Mouse (Mus musculus) small intestine, adult 2 months (tissue): ENCODE measurements at regions not wholly inside any gene's neighbourhood (a gene's known extent, or its start where the extent isn't known, plus 50 kb on each side); places are given as distances from the start of the nearest gene placed in this dataset.

Source experiments
- H3K27ac ChIP-seq: fragments of 200-500 bp; 2 replicates; pipeline ENCODE4 v1.5.1; 2012; ENCODE audit warnings: low read depth, low read length, control low read depth, inconsistent platforms; ENCODE audit not compliant: insufficient read depth
- H3K27me3 ChIP-seq: fragments of 200-500 bp; 2 replicates; pipeline ENCODE4 v1.6.1; 2012; ENCODE audit warnings: mild to moderate bottlenecking, moderate library complexity, low read length, inconsistent platforms; ENCODE audit not compliant: control insufficient read depth, insufficient read depth
- H3K36me3 ChIP-seq: fragments of 200-500 bp; 2 replicates; pipeline ENCODE4 v1.6.1; 2012; ENCODE audit warnings: mild to moderate bottlenecking, low read length, control low read depth, inconsistent platforms; ENCODE audit not compliant: control insufficient read depth, insufficient read depth
- H3K4me1 ChIP-seq: fragments of 200-500 bp; 2 replicates; pipeline ENCODE4 v1.6.1; 2012; ENCODE audit warnings: low read length, inconsistent platforms, mixed read lengths; ENCODE audit not compliant: control insufficient read depth, insufficient read depth, insufficient read length
- H3K4me3 ChIP-seq: fragments of 200-500 bp; 2 replicates; pipeline ENCODE4 v1.5.1; 2012; ENCODE audit warnings: low read depth, mild to moderate bottlenecking, control low read depth, inconsistent platforms, low read length, moderate library complexity
- CTCF ChIP-seq: fragments of 200-500 bp; IDR thresholded peaks from 2 replicates; pipeline ENCODE4 v1.5.1; 2012; ENCODE audit warnings: low read depth, mild to moderate bottlenecking, control low read depth, inconsistent platforms, low read length, moderate library complexity, mixed read lengths; ENCODE audit not compliant: insufficient replicate concordance, insufficient read length; ENCODE audit errors: extremely low read depth
- POLR2A ChIP-seq: fragments of 200-500 bp; IDR thresholded peaks from 2 replicates; pipeline ENCODE4 v1.6.1; 2012; ENCODE audit warnings: low read depth, mild to moderate bottlenecking, control low read depth, inconsistent platforms, low read length, moderate library complexity
- WGBS: fragments of 180-500 bp; shearing (Covaris S2); methylation state at CpG from one replicate; pipeline ENCODE4 v1.1.7; 2018; 5-methylcytosine and 5-hydroxymethylcytosine counted together

- H3K4me3 ChIP-seq, result no peak overlapping the region
- TF ChIP-seq POLR2A, result no peak
- no peak for TF ChIP-seq CTCF
- H3K36me3 ChIP-seq, result no peaks in the 10 kb centered on the region
- WGBS, result 86% methylated on average over 8 of the region's 8 CpGs
- no peaks in the 10 kb centered on the region for H3K4me1 ChIP-seq
- H3K27me3 ChIP-seq, result no peaks in the 10 kb centered on the region
- H3K27ac ChIP-seq, result no peak overlapping the region
These were observed 108.4 kb upstream of the Dio3 start for GRCm38 (mm10) chr12:110170496-110170895.

DNA sequence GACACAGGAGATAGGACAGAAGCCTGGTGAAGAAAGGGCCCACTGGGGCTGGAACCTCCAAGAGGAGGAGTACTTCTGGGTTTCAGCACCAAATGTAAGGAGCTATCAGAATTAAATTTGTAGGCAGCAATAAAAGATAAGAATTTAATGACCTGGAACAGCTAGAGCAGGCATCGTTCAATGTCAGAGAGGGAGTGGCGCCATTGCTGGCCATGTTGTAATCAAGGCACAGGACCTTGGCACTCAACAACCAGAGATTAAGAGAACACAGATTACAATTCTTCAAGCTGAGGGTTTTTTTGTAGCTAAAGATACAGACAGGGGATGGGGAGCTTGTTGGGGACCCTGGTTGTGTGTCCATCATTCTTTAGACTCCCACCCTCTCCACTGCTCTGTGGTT, 101.0 kb upstream of the Dio3 start:
- Histone ChIP-seq H3K4me3 (no peak overlapping the region), H3K36me3 (no peaks in the 10 kb centered on the region), H3K27me3 (0 out of 2 replicates have a peak, but pooled peaks cover 3% of the 10 kb centered on the region), H3K27ac (no peak overlapping the region), H3K4me1 (no peaks in the 10 kb centered on the region)
- WGBS, result 36% methylated on average over 2 of the region's 2 CpGs
- TF ChIP-seq CTCF (no peak), POLR2A (no peak)

DNA sequence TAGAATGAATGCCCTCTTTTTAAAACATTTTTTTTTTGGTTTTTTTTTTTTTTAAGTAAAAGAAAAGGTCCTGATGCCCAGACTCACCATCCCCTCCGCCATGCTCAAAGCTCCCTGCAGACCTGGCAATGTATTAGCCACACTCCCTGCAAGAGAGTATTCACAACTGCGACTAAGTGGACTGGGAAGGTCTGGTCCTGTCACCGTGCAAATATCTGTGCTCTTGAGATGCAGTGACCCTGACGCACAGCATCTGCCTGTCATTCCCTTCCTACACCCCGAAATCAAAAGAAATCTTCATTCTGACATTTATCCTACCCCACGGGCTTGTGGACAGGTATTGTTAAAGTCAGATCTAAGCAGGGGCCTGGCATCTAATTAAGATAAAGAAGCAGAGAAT, 95.4 kb upstream of the Dio3 start:
- no peaks in the 10 kb centered on the region for H3K36me3 ChIP-seq
- H3K4me3 ChIP-seq, result no peak overlapping the region
- TF ChIP-seq POLR2A (no peak), CTCF (no peak)
- no peaks in the 10 kb centered on the region for H3K4me1 ChIP-seq
- 48% methylated on average over 6 of the region's 6 CpGs for WGBS
- no peak overlapping the region for H3K27ac ChIP-seq
- peaks cover 10% of the 10 kb centered on the region for H3K27me3 ChIP-seq

- no peaks in the 10 kb centered on the region for H3K4me1 ChIP-seq
- H3K27ac ChIP-seq, result no peak overlapping the region
- 77% methylated on average over 9 of the region's 9 CpGs for WGBS
- no peaks in the 10 kb centered on the region for H3K36me3 ChIP-seq
- no peak overlapping the region for H3K4me3 ChIP-seq
- TF ChIP-seq POLR2A, result no peak
- TF ChIP-seq CTCF, result no peak
- H3K27me3 ChIP-seq, result peaks cover 21% of the 10 kb centered on the region
These were observed 93.5 kb upstream of the Dio3 start for GRCm38 (mm10) chr12:110185399-110185798.

DNA sequence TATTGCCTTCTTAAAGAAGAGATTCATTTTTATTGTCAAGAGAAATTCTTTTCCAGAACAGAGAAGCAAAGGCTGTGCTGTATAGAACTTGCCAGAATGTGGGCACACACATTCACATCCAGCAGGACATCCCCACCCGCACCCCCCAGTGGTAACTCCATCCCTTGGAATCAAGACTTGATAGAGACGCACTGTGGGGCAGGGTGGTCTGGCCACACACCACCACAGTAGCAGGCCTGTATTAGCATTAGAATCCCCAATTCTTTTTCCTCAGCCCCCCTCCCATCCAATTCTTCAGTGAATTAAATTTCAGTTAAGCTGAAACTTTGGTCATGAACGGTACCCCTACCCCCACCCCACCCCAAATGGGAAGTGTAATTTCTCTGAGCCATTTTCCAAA, 92.5 kb upstream of the Dio3 start:
- 73% methylated on average over 3 of the region's 3 CpGs for WGBS
- Histone ChIP-seq H3K4me3 (no peak overlapping the region), H3K36me3 (no peaks in the 10 kb centered on the region), H3K27me3 (peaks cover 21% of the 10 kb centered on the region), H3K4me1 (no peaks in the 10 kb centered on the region), H3K27ac (no peak overlapping the region)
- no peak for TF ChIP-seq POLR2A
- TF ChIP-seq CTCF, result no peak

- no peaks in the 10 kb centered on the region for H3K36me3 ChIP-seq
- 57% methylated on average over 10 of the region's 10 CpGs for WGBS
- peaks cover 21% of the 10 kb centered on the region for H3K27me3 ChIP-seq
- H3K4me1 ChIP-seq, result no peaks in the 10 kb centered on the region
- no peak overlapping the region for H3K27ac ChIP-seq
- TF ChIP-seq POLR2A, result no peak
- no peak for TF ChIP-seq CTCF
- H3K4me3 ChIP-seq, result no peak overlapping the region
These were observed 92.0 kb upstream of the Dio3 start for GRCm38 (mm10) chr12:110186911-110187245.

- H3K4me3 ChIP-seq, result no peak overlapping the region
- H3K36me3 ChIP-seq, result no peaks in the 10 kb centered on the region
- no peaks in the 10 kb centered on the region for H3K4me1 ChIP-seq
- H3K27me3 ChIP-seq, result peaks cover 21% of the 10 kb centered on the region
- 19% methylated on average over 49 of the region's 49 CpGs for WGBS
- no peak for TF ChIP-seq POLR2A
- TF ChIP-seq CTCF, result no peak
- H3K27ac ChIP-seq, result no peak overlapping the region
These were observed 91.4 kb upstream of the Dio3 start for GRCm38 (mm10) chr12:110187246-110188135.
